Mouse (Mus musculus) myocyte (in vitro differentiated cells): Measurements from ENCODE around the gene Frmd4a.

ENCODE experiments used
- CEBPB ChIP-seq: IDR thresholded peaks from 2 replicates; pipeline ENCODE4 v1.6.1; 2011; ENCODE audit warnings: mild to moderate bottlenecking, moderate library complexity; ENCODE audit not compliant: poor library complexity, insufficient read depth, severe bottlenecking
- MAX ChIP-seq: IDR thresholded peaks from one replicate; pipeline ENCODE4 v1.6.1; 2011; ENCODE audit warnings: low read depth, mild to moderate bottlenecking, control low read depth
- MYOD1 ChIP-seq, 3 experiments: IDR thresholded peaks; one replicate each; pipeline ENCODE4 v1.6.1; 2011; ENCODE audit warnings: control low read depth in 2 of 3, low read depth in 2 of 3, mild to moderate bottlenecking in 2 of 3, moderate library complexity in 1 of 3; ENCODE audit not compliant: insufficient read length in 2 of 3, control insufficient read depth in 1 of 3
- MYOG ChIP-seq, 3 experiments: IDR thresholded peaks; one replicate each; pipeline ENCODE4 v1.6.1; 2011; ENCODE audit warnings: control low read depth in 2 of 3, low read depth in 2 of 3, mild to moderate bottlenecking in 2 of 3; ENCODE audit not compliant: insufficient read length in 2 of 3, control insufficient read depth in 1 of 3, insufficient read depth in 1 of 3
- POLR2A ChIP-seq: IDR thresholded peaks from one replicate; pipeline ENCODE4 v1.6.1; 2011; ENCODE audit warnings: low read depth, mild to moderate bottlenecking, control low read depth, moderate library complexity; ENCODE audit not compliant: insufficient read length
- SRF ChIP-seq: IDR thresholded peaks from one replicate; pipeline ENCODE4 v1.6.1; 2011; ENCODE audit warnings: low read depth; ENCODE audit not compliant: control insufficient read depth, insufficient read length
- TCF12 ChIP-seq: IDR thresholded peaks from one replicate; pipeline ENCODE4 v1.6.1; 2011; ENCODE audit warnings: mild to moderate bottlenecking, control low read depth; ENCODE audit not compliant: poor library complexity, insufficient read depth, severe bottlenecking
- USF1 ChIP-seq: IDR thresholded peaks from one replicate; pipeline ENCODE4 v1.6.1; 2011; ENCODE audit warnings: low read depth, mild to moderate bottlenecking, control low read depth, moderate library complexity

DNA sequence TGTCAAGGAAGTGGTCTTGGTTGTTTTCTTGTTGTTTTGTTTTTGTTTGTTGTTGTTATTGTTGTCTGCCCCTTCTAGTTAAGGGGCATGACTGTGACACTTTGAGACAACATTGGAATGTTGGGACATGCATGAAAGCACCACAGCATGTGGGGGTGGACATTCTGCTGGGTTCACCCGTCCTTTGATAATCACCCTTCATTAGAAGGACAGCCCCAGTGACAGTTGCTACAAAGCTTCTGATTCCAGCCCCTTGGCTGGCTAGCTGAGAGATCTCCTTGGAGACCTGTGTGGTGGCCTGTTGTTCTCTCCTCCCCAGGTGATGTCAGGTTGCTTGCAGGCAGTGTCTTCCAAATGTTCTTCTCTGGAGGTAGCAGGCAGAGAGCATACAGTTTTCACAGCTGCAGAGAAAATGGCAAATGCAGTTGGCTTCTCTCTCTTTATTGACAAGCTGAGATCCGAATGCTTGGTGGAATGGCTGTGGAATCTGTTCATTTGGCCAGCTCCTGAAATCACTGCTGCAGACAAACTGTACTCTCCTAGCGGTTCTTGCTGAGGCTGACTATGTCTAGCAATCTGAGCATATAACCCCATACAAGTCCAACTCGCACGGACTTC, 136.6 kb downstream of the Frmd4a start:
- TF ChIP-seq SRF (no peak), POLR2A (no peak), MYOG (IDR thresholded peaks at IDR 0.05; ENCODE audit: control insufficient read depth in 1 of 3, insufficient read depth in 1 of 3, insufficient read length in 2 of 3, low read depth in 2 of 3) (no peak), CEBPB (no peak), TCF12 (no peak), USF1 (no peak), MYOD1 (IDR thresholded peaks at IDR 0.05; ENCODE audit: control insufficient read depth in 1 of 3, insufficient read length in 2 of 3, low read depth in 2 of 3) (no peak), MAX (no peak)
